Mouse (Mus musculus) bone marrow, adult 2 months (tissue): ENCODE measurements around the gene Dse.
"Not testable (repeated sequence)": the region's sequence is repeated elsewhere in the genome, so short reads cannot be mapped to it uniquely, and the experiment has no call there.

ENCODE experiments used
- CTCF ChIP-seq: fragments of 200-500 bp; IDR thresholded peaks from 2 replicates; pipeline ENCODE4 v1.5.1; 2011; ENCODE audit warnings: low read length, control low read depth; ENCODE audit not compliant: control insufficient read depth, insufficient read depth
- POLR2A ChIP-seq: fragments of 200-500 bp; IDR thresholded peaks from 2 replicates; pipeline ENCODE4 v1.6.1; 2011; ENCODE audit warnings: low read depth, mild to moderate bottlenecking, control low read depth, low read length, borderline replicate concordance; ENCODE audit not compliant: control insufficient read depth

- not testable (repeated sequence) for TF ChIP-seq POLR2A, CTCF
Measured at GRCm38 (mm10) chr10:34252833-34253232, 45.3 kb upstream of the Dse start.
